ENCODE assay signal across 9 mouse cellular contexts in the genomic region with DNA sequence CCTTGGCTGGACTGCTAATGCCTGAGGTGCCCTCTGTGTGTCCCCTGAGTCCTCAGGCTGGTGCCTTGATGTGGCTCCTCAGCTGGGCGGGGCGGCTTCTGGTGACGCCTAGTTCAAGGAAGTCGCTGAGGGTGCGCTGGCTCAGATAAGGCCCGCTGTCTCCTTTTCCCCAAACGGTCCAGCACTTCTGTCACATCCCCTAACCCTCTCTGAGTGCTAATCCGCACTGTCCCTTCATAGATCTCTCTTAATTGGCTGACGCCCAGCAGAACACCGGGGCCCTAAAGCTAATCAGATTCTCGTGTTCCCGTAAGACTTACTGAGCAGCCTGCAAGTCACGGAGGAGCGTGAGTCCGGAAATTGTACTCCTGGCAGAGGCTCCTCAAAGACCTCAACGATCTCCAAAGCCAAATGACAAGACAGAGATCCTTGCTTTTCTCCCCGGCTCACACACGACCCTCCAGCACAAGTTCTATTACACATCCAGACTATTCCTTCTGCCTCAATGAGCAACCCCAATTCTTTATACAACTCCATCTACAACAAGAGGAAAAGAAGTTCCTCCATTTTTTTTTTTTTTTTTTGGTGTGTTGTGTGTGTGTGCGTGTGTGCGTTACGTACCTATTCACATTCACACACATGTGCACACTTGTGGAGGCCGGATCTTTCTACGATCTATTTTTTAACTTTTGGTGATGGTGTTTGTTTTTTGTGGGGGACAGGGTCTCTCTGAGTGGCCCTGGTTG. TPM values are rescaled to one million over a fixed set of nuclear protein-coding genes. Genes with fewer than 3 reads are reported as not detected.
DNase-seq lines count a peak whose midpoint lies in the region; ATAC-seq and TF ChIP-seq lines count a peak whose summit lies in the region.
"Had no signal": no experiment of that assay in that cellular context is flagged by ENCODE, and none has a peak within 500 bp of the region (broad histone marks: within the 10 kb centered on the region; RNA-seq: fewer than 3 reads in every experiment).

No protein-coding gene starts in this region.

- peak overlapping the region; percentile 82 for H3K9ac ChIP-seq in MEL (ENCODE audit: control insufficient read depth, low read depth, low read length, poor library complexity, severe bottlenecking)
- no peak overlapping the region for H3K9ac ChIP-seq in lung, embryonic 14.5 days
- H3K9ac ChIP-seq in midbrain, embryonic 16.5 days (ENCODE audit: low read depth, low read length) = no peak overlapping the region
- H3K9ac ChIP-seq: neural tube, embryonic 12.5 days had no signal

- no peak for TF ChIP-seq RAD21 in MEL (IDR thresholded peaks at IDR 0.05; ENCODE audit: low read depth, low read length)

- peak overlapping the region; percentile 74 to 81 for H3K4me3 ChIP-seq in MEL (ENCODE audit: control insufficient read depth in 1 of 2, insufficient read depth in 1 of 2, low read depth in 2 of 2, low read length in 2 of 2)
- peak overlapping the region; percentile 29 for H3K4me3 ChIP-seq in heart, embryonic 10.5 days
- no peak overlapping the region for H3K4me3 ChIP-seq in lung, embryonic 14.5 days (ENCODE audit: low read depth, low read length)
- H3K4me3 ChIP-seq in midbrain, embryonic 16.5 days (ENCODE audit: low read depth, low read length) = no peak overlapping the region
- H3K4me3 ChIP-seq: neural tube, embryonic 12.5 days had no signal

- H3K4me2 ChIP-seq in lung, embryonic 14.5 days = peak overlapping the region; percentile 11; the same call in 1 of the 2 replicates
- H3K4me2 ChIP-seq in midbrain, embryonic 16.5 days (ENCODE audit: low read length) = no peak overlapping the region
- H3K4me2 ChIP-seq: neural tube, embryonic 12.5 days had no signal

- H3K4me1 ChIP-seq in MEL (ENCODE audit: control insufficient read depth in 1 of 2, insufficient read depth in 2 of 2, low read length in 2 of 2) = peaks cover 18 to 44% of the 10 kb centered on the region in 2 experiments
- H3K4me1 ChIP-seq in heart, embryonic 10.5 days = peaks cover 66% of the 10 kb centered on the region
- H3K4me1 ChIP-seq in lung, embryonic 14.5 days (ENCODE audit: insufficient read depth) = no peaks in the 10 kb centered on the region
- peaks cover 3% of the 10 kb centered on the region for H3K4me1 ChIP-seq in midbrain, embryonic 16.5 days (ENCODE audit: control insufficient read depth, insufficient read depth, low read length)

- H3K27me3 ChIP-seq in MEL (ENCODE audit: control insufficient read depth in 1 of 2, insufficient read depth in 2 of 2, low read length in 2 of 2) = no peaks in the 10 kb centered on the region
- no peaks in the 10 kb centered on the region for H3K27me3 ChIP-seq in heart, embryonic 10.5 days (ENCODE audit: insufficient read depth, poor library complexity, severe bottlenecking)
- no peaks in the 10 kb centered on the region for H3K27me3 ChIP-seq in lung, embryonic 14.5 days (ENCODE audit: insufficient read depth, low read length)
- no peaks in the 10 kb centered on the region for H3K27me3 ChIP-seq in midbrain, embryonic 16.5 days (ENCODE audit: control insufficient read depth, insufficient read depth, low read depth, low read length)
- H3K27me3 ChIP-seq: neural tube, embryonic 12.5 days had no signal

- no peaks in the 10 kb centered on the region for H3K9me3 ChIP-seq in MEL (replicated peaks; ENCODE audit: insufficient read depth, low read length)
- no peaks in the 10 kb centered on the region for H3K9me3 ChIP-seq in heart, embryonic 10.5 days
- no peaks in the 10 kb centered on the region for H3K9me3 ChIP-seq in lung, embryonic 14.5 days (ENCODE audit: low read depth, low read length)
- no peaks in the 10 kb centered on the region for H3K9me3 ChIP-seq in midbrain, embryonic 16.5 days (replicated peaks; ENCODE audit: control insufficient read depth, low read length, poor library complexity, severe bottlenecking)
- H3K9me3 ChIP-seq: neural tube, embryonic 12.5 days had no signal

- H3K36me3 ChIP-seq in MEL (ENCODE audit: control insufficient read depth in 1 of 2, insufficient read depth in 2 of 2, low read length in 2 of 2) = peaks cover 2 to 40% of the 10 kb centered on the region in 2 experiments
- H3K36me3 ChIP-seq in heart, embryonic 10.5 days = 0 out of 2 replicates have a peak, but pooled peaks cover 9% of the 10 kb centered on the region
- no peaks in the 10 kb centered on the region for H3K36me3 ChIP-seq in lung, embryonic 14.5 days (ENCODE audit: insufficient read depth)
- no peaks in the 10 kb centered on the region for H3K36me3 ChIP-seq in midbrain, embryonic 16.5 days (ENCODE audit: control insufficient read depth, insufficient read depth, low read length)
- H3K36me3 ChIP-seq: neural tube, embryonic 12.5 days had no signal

- 38% methylated on average over 23 of the region's 23 CpGs for WGBS in heart, embryonic 10.5 days
- 47% methylated on average over 23 of the region's 23 CpGs for WGBS in lung, embryonic 14.5 days
- 50% methylated on average over 23 of the region's 23 CpGs for WGBS in midbrain, embryonic 16.5 days

- TF ChIP-seq POLR2A in MEL (IDR thresholded peaks at IDR 0.05; ENCODE audit: control insufficient read depth in 1 of 2, insufficient read depth in 1 of 2, low read depth in 1 of 2, low read length in 2 of 2, poor library complexity in 1 of 2) = peak in 1 of 2 experiments; percentile 96; a peak in 2 of 4 replicates

- H3K79me2 ChIP-seq in MEL (ENCODE audit: control insufficient read depth, insufficient read depth, low read length, poor library complexity) = peaks cover 64% of the 10 kb centered on the region

- H3K27ac ChIP-seq in MEL (ENCODE audit: control insufficient read depth, low read depth, low read length) = peak overlapping the region; percentile 98
- H3K27ac ChIP-seq in heart, embryonic 10.5 days = peak overlapping the region; percentile 90
- H3K27ac ChIP-seq in lung, embryonic 14.5 days (ENCODE audit: low read depth) = no peak overlapping the region
- H3K27ac ChIP-seq in midbrain, embryonic 16.5 days (ENCODE audit: low read length) = no peak overlapping the region
- H3K27ac ChIP-seq: neural tube, embryonic 12.5 days had no signal

- peak; percentile 63; the same call in 1 of the 2 replicates for ATAC-seq in lung, embryonic 14.5 days (ENCODE audit: insufficient read depth)
- ATAC-seq in midbrain, embryonic 16.5 days = no peak

- peak; percentile 78 for DNase-seq in CD4-positive, CD25-positive, alpha-beta regulatory T cell, adult 2 months (ENCODE audit: low read depth, low spot score)
- peak; percentile 99 for DNase-seq in MEL (ENCODE audit: low read depth, low spot score)
- DNase-seq in heart, embryonic 10.5 days (ENCODE audit: low spot score) = peak; percentile 95
- DNase-seq in lung, embryonic 14.5 days = peak; percentile 28
- peak; percentile 87 to 89 for DNase-seq in spleen, postnatal 4 days (ENCODE audit: low spot score in 2 of 2)
- DNase-seq in urinary bladder, postnatal 4 days (ENCODE audit: low spot score in 2 of 2) = no peak
- no peak for DNase-seq in adrenal gland, postnatal 25 days

- TF ChIP-seq CTCF in MEL (IDR thresholded peaks at IDR 0.05 in 2 of 3, conservative IDR thresholded peaks at IDR 0.05 in 1 of 3; ENCODE audit: control insufficient read depth in 1 of 3, insufficient read depth in 1 of 3, low read depth in 2 of 3, low read length in 3 of 3, poor library complexity in 1 of 3, severe bottlenecking in 1 of 3) = no peak
- no peak for TF ChIP-seq CTCF in lung, embryonic 14.5 days (IDR thresholded peaks at IDR 0.05; ENCODE audit: low read depth)

- TF ChIP-seq EP300 in MEL (IDR thresholded peaks at IDR 0.05; ENCODE audit: low read depth in 1 of 2, low read length in 2 of 2) = peak; percentile 85 to 93

TF ChIP-seq in MEL, 35 proteins besides CTCF, POLR2A, EP300 and RAD21 (continues in another document):
- TF ChIP-seq TBP (IDR thresholded peaks at IDR 0.05; ENCODE audit: low read depth, low read length) = peak; percentile 84
- TF ChIP-seq GATA1 (IDR thresholded peaks at IDR 0.05; ENCODE audit: low read depth, low read length) = peak; percentile 88
- TF ChIP-seq JUND (IDR thresholded peaks at IDR 0.05; ENCODE audit: low read depth, low read length) = no peak
- no peak for TF ChIP-seq POLR2AphosphoS5 (IDR thresholded peaks at IDR 0.05; ENCODE audit: borderline replicate concordance, low read depth, low read length)
- TF ChIP-seq NELFE (IDR thresholded peaks at IDR 0.05; ENCODE audit: low read depth, low read length) = peak; percentile 94
- peak; percentile 87; the same call in 1 of the 2 replicates for TF ChIP-seq MXI1 (IDR thresholded peaks at IDR 0.05; ENCODE audit: low read depth, low read length)
- peak; percentile 97 for TF ChIP-seq POLR2AphosphoS2 (IDR thresholded peaks at IDR 0.05; ENCODE audit: low read length)
- TF ChIP-seq NRF1 (IDR thresholded peaks at IDR 0.05; ENCODE audit: insufficient read depth, low read depth, low read length, poor library complexity, severe bottlenecking) = peak; percentile 37; the same call in 1 of the 2 replicates
- TF ChIP-seq MEF2A (IDR thresholded peaks at IDR 0.05; ENCODE audit: extremely low read depth, insufficient replicate concordance, low read depth, low read length, poor library complexity, severe bottlenecking) = no peak
- TF ChIP-seq BHLHE40 (IDR thresholded peaks at IDR 0.05; ENCODE audit: borderline replicate concordance, low read depth, low read length) = peak; percentile 59
- TF ChIP-seq MYC (IDR thresholded peaks at IDR 0.05; ENCODE audit: low read depth, low read length) = peak; percentile 73; the same call in 1 of the 2 replicates
- no peak for TF ChIP-seq USF2 (IDR thresholded peaks at IDR 0.05; ENCODE audit: borderline replicate concordance in 1 of 2, insufficient read depth in 1 of 2, low read depth in 1 of 2, low read length in 2 of 2)
- TF ChIP-seq ZMIZ1 (IDR thresholded peaks at IDR 0.05; ENCODE audit: low read depth, low read length) = peak; percentile 94
- TF ChIP-seq TCF12 (IDR thresholded peaks at IDR 0.05; ENCODE audit: low read depth, low read length) = peak; percentile 93
- TF ChIP-seq MAX (IDR thresholded peaks at IDR 0.05; ENCODE audit: low read length) = peak; percentile 11; the same call in 1 of the 2 replicates
- peak; percentile 73 for TF ChIP-seq HCFC1 (IDR thresholded peaks at IDR 0.05; ENCODE audit: low read depth, low read length)
- TF ChIP-seq MYB (IDR thresholded peaks at IDR 0.05; ENCODE audit: low read depth, low read length) = peak; percentile 89
- TF ChIP-seq ELF1 (IDR thresholded peaks at IDR 0.05; ENCODE audit: low read depth, low read length) = peak; percentile 83
- peak; percentile 81 for TF ChIP-seq TAL1 (IDR thresholded peaks at IDR 0.05; ENCODE audit: low read length)

RNA-seq across cellular contexts. Expression of a gene that starts 52.0 kb away (rescaled TPM):
- 441 and 515 TPM in 2 replicates for total RNA-seq in MEL (2012; rRNA removed)
- 100 to 1,000 TPM; 192 to 740 TPM for polyA plus RNA-seq in MEL (2012; ENCODE audit: insufficient read depth in 1 of 2, insufficient read length in 2 of 2, low read depth in 1 of 2, low replicate concordance in 2 of 2, missing spikeins in 1 of 2)
- polyA plus RNA-seq in heart, embryonic 10.5 days (2016; fragmentation: Nextera tagmentation; extraction: Ambion mirVana) = 157 and 286 TPM in 2 replicates
- 20.9 and 22.4 TPM in 2 replicates for polyA plus RNA-seq in lung, embryonic 14.5 days (2014; fragmentation: Nextera tagmentation; extraction: Ambion mirVana)
- total RNA-seq in adrenal gland, postnatal 25 days (2021) = 20.7 and 27.9 TPM in 2 replicates
- 142 and 155 TPM in 2 replicates for polyA plus RNA-seq in midbrain, embryonic 16.5 days (2015; fragmentation: Nextera tagmentation; extraction: Ambion mirVana)

Comparison
In these comparisons a context has a peak if more than half of its experiments do, and no peak if none do; other contexts are left out.
1. DNase-seq: peak in CD4-positive, CD25-positive, alpha-beta regulatory T cell, adult 2 months (single experiment), MEL (single experiment), heart, embryonic 10.5 days (single experiment), lung, embryonic 14.5 days (single experiment) and spleen, postnatal 4 days (2 of 2); none in urinary bladder, postnatal 4 days (0 of 2) and adrenal gland, postnatal 25 days (single experiment).
2. H3K27ac ChIP-seq: peak in MEL (single experiment) and heart, embryonic 10.5 days (single experiment); none in lung, embryonic 14.5 days (single experiment) and midbrain, embryonic 16.5 days (single experiment).
3. H3K4me3 ChIP-seq: peak in MEL (2 of 2) and heart, embryonic 10.5 days (single experiment); none in lung, embryonic 14.5 days (single experiment) and midbrain, embryonic 16.5 days (single experiment).